Mouse (Mus musculus): Measurements from ENCODE around the gene Kdelr3.

- TF ChIP-seq CTCF (IDR thresholded peaks at IDR 0.05; ENCODE audit: control insufficient read depth, insufficient read depth, insufficient read length) (no peak), MYOD1 (IDR thresholded peaks at IDR 0.05; ENCODE audit: control insufficient read depth, insufficient read length, low read depth) (no peak)
Measured at GRCm38 (mm10) chr15:79510425-79510824, 5.8 kb upstream of the Kdelr3 start.

All from C2C12 (cell line).